Mouse (Mus musculus): ENCODE data around the gene Ptgdr. TPM values are rescaled to one million over a fixed set of nuclear protein-coding genes. Genes with fewer than 3 reads are reported as not detected.
"Not testable (repeated sequence)": the region's sequence is repeated elsewhere in the genome, so short reads cannot be mapped to it uniquely, and the experiment has no call there.

Gene Ptgdr
- polyA plus RNA-seq, 1 experiment from 2014 or later, result not detected

DNA sequence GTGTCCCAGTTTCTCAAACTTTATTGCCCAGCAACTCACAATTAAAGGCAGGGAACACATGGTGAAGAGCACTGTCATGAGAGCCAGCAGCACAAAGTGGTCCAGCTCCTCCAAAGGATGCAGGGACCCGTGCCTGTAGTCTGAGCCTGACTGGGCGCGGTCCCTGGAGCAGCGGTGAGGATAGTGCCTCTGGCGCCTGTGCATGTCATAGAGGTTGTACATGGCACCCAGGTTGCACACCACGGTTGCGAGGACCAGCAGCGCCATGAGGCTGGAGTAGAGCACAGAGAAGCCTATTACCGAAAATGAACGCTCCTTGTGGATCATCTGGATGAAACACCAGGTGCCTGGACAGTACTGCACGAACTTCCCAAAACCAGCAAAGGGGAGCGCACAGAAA is 803 bp downstream of the Ptgdr start:
- H3K4me3 ChIP-seq (ENCODE audit: low read depth, low read length), result no peak overlapping the region
- H3K27me3 ChIP-seq (replicated peaks; ENCODE audit: control insufficient read depth, insufficient read depth, low read length), result peaks cover 17% of the 10 kb centered on the region
- H3K9ac ChIP-seq (ENCODE audit: low read depth, low read length), result no peak overlapping the region
- ATAC-seq (replicated peaks; ENCODE audit: low FRiP score) (no peak), DNase-seq (ENCODE audit: low spot score) (no peak)
- no peaks in the 10 kb centered on the region for H3K4me1 ChIP-seq (replicated peaks; ENCODE audit: control insufficient read depth, insufficient read depth, low read length)
- H3K9me3 ChIP-seq (ENCODE audit: control insufficient read depth, low read length), result no peaks in the 10 kb centered on the region
- no peak overlapping the region for H3K4me2 ChIP-seq
- 12% methylated on average over 12 of the region's 12 CpGs for WGBS
- no peaks in the 10 kb centered on the region for H3K36me3 ChIP-seq (ENCODE audit: control insufficient read depth, insufficient read depth, low read length)
- no peak overlapping the region for H3K27ac ChIP-seq (ENCODE audit: low read depth, low read length)

DNA sequence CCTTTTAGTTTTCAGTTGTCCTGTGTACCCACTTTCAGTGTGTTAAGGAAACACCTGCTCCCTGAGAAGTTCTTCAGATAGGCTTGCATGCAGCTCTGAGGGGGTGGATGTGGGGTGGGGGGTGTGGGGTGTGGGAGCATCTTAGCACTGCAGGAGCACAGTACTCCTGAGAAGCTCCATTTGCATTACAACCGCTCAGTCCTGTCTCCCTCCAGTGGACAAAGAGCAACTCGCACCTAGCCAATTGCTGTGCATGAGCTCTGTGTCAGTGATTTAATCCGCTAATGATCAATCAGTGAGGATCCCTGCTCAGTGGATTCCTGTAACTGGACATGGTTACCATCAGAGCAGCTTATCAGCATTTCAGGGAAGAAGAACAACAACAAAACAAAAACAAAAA is 8.5 kb downstream of the Ptgdr start:
- not testable (repeated sequence) for H3K36me3 ChIP-seq (ENCODE audit: control insufficient read depth, insufficient read depth, low read length); H3K27me3 ChIP-seq (replicated peaks; ENCODE audit: control insufficient read depth, insufficient read depth, low read length); H3K4me2 ChIP-seq; H3K27ac ChIP-seq (ENCODE audit: low read depth, low read length); H3K9ac ChIP-seq (ENCODE audit: low read depth, low read length); H3K9me3 ChIP-seq (ENCODE audit: control insufficient read depth, low read length); H3K4me3 ChIP-seq (ENCODE audit: low read depth, low read length); H3K4me1 ChIP-seq (replicated peaks; ENCODE audit: control insufficient read depth, insufficient read depth, low read length); ATAC-seq (replicated peaks; ENCODE audit: low FRiP score); DNase-seq (ENCODE audit: low spot score)
- WGBS, result 8% methylated on average over 3 of the region's 3 CpGs

DNA sequence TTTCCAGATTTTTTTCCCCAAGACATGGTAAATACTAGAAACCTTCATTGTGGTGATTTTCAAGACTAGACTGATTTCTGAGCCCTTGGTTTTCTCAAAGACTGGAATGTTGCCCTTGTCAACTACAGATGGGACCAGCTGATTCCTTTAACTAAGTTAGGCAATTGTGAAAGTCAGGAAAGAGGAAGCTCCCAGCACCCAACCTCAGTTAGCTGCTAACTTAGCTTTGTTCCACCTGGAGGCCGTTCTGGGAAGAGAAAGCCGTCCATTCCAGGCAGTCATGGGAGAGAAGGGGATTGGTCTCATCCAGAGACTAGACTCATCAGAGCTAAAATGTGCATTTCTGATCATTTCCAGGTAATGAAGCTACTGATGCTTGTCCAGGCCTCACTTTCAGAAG is 11.4 kb downstream of the Ptgdr start:
- H3K9me3 ChIP-seq (ENCODE audit: control insufficient read depth, low read length), result no peaks in the 10 kb centered on the region
- ATAC-seq (replicated peaks; ENCODE audit: low FRiP score) (no peak), DNase-seq (ENCODE audit: low spot score) (no peak)
- no peaks in the 10 kb centered on the region for H3K27me3 ChIP-seq (replicated peaks; ENCODE audit: control insufficient read depth, insufficient read depth, low read length)
- no peak overlapping the region for H3K4me2 ChIP-seq
- no peak overlapping the region for H3K9ac ChIP-seq (ENCODE audit: low read depth, low read length)
- H3K4me3 ChIP-seq (ENCODE audit: low read depth, low read length), result no peak overlapping the region
- no peak overlapping the region for H3K27ac ChIP-seq (ENCODE audit: low read depth, low read length)
- 77% methylated on average over 2 of the region's 2 CpGs for WGBS
- no peaks in the 10 kb centered on the region for H3K36me3 ChIP-seq (ENCODE audit: control insufficient read depth, insufficient read depth, low read length)
- H3K4me1 ChIP-seq (replicated peaks; ENCODE audit: control insufficient read depth, insufficient read depth, low read length), result no peaks in the 10 kb centered on the region

DNA sequence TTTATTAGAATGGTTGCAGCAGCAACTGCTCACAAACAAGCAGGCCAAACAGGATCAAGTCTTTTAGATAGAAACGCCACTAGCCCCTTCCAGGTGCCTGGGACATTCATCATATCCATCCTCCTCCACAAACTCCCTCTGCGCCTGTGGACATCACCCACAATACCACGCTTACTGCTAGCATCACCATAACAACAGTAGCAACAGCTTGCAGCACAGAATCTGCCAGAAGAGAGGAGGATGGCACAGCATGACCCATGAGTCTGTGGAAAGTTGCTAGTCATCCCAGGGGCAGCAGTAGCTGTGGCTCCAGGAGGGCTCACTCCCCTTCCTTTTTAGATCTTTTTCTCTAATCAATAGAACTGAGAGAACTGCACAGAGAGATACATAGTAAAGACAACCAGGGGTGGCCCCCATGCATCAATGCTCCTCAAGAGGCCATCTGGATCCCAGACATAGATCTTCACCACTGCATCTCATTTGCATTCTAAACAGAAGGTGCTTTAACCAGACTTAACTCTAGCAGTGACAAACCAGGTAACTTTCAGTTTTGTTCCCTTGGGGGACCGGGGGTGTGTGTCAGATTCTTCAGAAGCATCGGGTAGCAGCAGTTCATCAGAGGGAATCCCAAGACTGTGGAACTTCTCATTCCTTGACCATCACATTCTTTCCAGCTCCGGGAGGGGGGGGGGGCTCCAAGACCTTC is 12.5 kb downstream of the Ptgdr start:
- Histone ChIP-seq H3K9me3 (ENCODE audit: control insufficient read depth, low read length) (no peaks in the 10 kb centered on the region), H3K27me3 (replicated peaks; ENCODE audit: control insufficient read depth, insufficient read depth, low read length) (no peaks in the 10 kb centered on the region), H3K4me2 (no peak overlapping the region), H3K9ac (ENCODE audit: low read depth, low read length) (no peak overlapping the region), H3K27ac (ENCODE audit: low read depth, low read length) (no peak overlapping the region), H3K4me3 (ENCODE audit: low read depth, low read length) (no peak overlapping the region), H3K4me1 (replicated peaks; ENCODE audit: control insufficient read depth, insufficient read depth, low read length) (no peaks in the 10 kb centered on the region), H3K36me3 (ENCODE audit: control insufficient read depth, insufficient read depth, low read length) (no peaks in the 10 kb centered on the region)
- ATAC-seq (replicated peaks; ENCODE audit: low FRiP score) (no peak), DNase-seq (ENCODE audit: low spot score) (no peak)
- WGBS, result 62% methylated on average over 6 of the region's 6 CpGs

DNA sequence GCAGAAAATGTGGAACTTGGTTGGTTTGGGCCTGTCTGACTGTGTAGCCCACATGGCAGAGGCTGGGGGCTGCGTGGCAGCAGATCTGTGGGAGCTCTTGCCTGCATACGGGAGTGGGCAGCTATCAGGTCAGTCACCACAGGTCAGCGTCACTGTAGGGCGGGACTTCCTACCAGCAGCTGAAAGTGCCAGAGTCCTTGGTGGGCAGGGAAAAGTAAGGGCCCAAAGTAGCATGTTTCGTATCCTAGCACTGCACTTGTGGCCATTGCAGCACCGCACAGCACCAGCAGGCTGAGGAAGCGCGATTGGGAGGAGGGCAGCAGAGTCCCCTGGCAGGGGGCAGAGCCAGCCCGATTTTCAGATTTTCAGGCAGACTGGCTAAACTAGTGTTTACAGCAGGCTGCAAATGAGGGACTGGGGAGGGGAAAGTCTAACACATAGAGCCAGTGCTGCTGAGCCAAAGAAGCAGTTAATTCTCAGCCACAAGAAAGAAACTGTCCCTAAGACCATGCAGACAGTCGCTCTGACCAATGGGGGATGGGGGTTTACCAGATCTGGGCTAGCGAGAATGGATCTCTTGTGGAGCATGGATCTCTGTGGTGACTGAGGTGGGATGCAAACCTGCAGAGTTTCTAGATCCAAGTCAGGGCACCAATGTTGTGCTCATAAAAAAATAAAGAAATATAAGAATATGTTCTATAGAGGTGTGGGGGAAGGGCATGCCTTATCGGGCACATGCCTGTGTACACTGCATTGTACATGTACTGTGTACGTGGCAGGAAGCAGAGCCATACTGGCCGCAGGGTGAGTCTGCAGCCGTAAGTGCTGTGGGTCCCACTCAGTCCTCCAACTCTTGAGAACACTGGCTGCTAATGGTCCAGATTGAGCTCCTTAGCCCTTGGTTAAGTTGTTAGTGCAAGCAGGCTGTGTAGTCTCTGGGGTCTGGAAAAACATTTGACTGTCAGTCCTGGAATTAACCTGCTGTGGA is 15.1 kb downstream of the Ptgdr start:
- Histone ChIP-seq H3K9me3 (ENCODE audit: control insufficient read depth, low read length) (no peaks in the 10 kb centered on the region), H3K27me3 (replicated peaks; ENCODE audit: control insufficient read depth, insufficient read depth, low read length) (no peaks in the 10 kb centered on the region), H3K4me3 (ENCODE audit: low read depth, low read length) (no peak overlapping the region), H3K9ac (ENCODE audit: low read depth, low read length) (peak overlapping the region; percentile 37; the same call in 1 of the 2 replicates), H3K4me1 (replicated peaks; ENCODE audit: control insufficient read depth, insufficient read depth, low read length) (no peaks in the 10 kb centered on the region), H3K4me2 (peak overlapping the region; percentile 26), H3K36me3 (ENCODE audit: control insufficient read depth, insufficient read depth, low read length) (no peaks in the 10 kb centered on the region), H3K27ac (ENCODE audit: low read depth, low read length) (no peak overlapping the region)
- WGBS, result 42% methylated on average over 15 of the region's 15 CpGs
- DNase-seq (ENCODE audit: low spot score) (no peak), ATAC-seq (replicated peaks; ENCODE audit: low FRiP score) (peak; percentile 47; the same call in 1 of the 2 replicates)

DNA sequence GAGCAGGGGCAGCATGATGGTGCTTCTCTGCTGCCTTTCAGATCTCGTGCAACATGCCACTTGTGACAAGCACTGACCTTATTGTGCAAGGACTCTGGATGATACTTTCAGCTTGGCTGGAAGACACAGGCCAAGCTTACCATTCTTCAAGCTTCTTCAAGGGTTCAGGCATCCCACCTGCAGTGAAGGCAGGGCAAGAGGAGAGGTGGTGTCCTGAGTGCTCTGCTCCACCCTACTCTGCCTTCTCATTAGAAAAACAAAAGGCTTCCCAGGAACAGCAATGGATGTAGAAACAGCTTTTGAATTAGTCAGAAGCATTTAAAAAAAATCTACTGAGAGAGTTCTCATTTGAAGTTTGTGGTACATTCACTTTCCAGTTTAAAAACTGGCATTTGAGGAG is 20.5 kb downstream of the Ptgdr start:
- ATAC-seq (replicated peaks; ENCODE audit: low FRiP score), result no peak
- DNase-seq (ENCODE audit: low spot score), result no peak
- Histone ChIP-seq H3K9ac (ENCODE audit: low read depth, low read length) (no peak overlapping the region), H3K4me1 (replicated peaks; ENCODE audit: control insufficient read depth, insufficient read depth, low read length) (no peaks in the 10 kb centered on the region), H3K4me3 (ENCODE audit: low read depth, low read length) (no peak overlapping the region), H3K9me3 (ENCODE audit: control insufficient read depth, low read length) (no peaks in the 10 kb centered on the region), H3K27me3 (replicated peaks; ENCODE audit: control insufficient read depth, insufficient read depth, low read length) (no peaks in the 10 kb centered on the region), H3K36me3 (ENCODE audit: control insufficient read depth, insufficient read depth, low read length) (no peaks in the 10 kb centered on the region), H3K27ac (ENCODE audit: low read depth, low read length) (no peak overlapping the region), H3K4me2 (no peak overlapping the region)
- WGBS, result 72% methylated on average over 1 of the region's 1 CpGs

DNA sequence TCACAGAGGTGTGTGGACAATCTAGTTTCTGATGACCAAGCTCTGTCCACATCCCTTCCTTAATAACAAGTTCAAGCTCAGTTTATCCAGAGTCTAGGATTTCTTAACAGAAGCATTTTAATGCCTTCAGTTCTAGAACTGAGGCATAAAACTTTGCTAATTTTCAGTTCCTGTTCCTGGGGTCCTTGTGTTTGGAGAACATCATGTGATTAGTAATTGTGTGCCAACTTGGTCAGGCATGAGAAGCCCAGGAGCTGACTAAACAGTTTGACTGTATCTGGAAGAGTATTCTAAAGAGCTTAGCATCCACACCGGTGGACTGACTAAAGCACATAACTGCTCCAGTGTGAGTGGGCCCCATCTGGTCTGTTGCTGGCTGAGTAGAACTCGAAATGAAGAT is 24.0 kb downstream of the Ptgdr start:
- H3K27ac ChIP-seq (ENCODE audit: low read depth, low read length), result no peak overlapping the region
- H3K36me3 ChIP-seq (ENCODE audit: control insufficient read depth, insufficient read depth, low read length), result no peaks in the 10 kb centered on the region
- DNase-seq (ENCODE audit: low spot score) (no peak), ATAC-seq (replicated peaks; ENCODE audit: low FRiP score) (no peak)
- no peak overlapping the region for H3K9ac ChIP-seq (ENCODE audit: low read depth, low read length)
- no peak overlapping the region for H3K4me2 ChIP-seq
- H3K4me1 ChIP-seq (replicated peaks; ENCODE audit: control insufficient read depth, insufficient read depth, low read length), result no peaks in the 10 kb centered on the region
- no peaks in the 10 kb centered on the region for H3K9me3 ChIP-seq (ENCODE audit: control insufficient read depth, low read length)
- H3K27me3 ChIP-seq (replicated peaks; ENCODE audit: control insufficient read depth, insufficient read depth, low read length), result no peaks in the 10 kb centered on the region
- no peak overlapping the region for H3K4me3 ChIP-seq (ENCODE audit: low read depth, low read length)
- 62% methylated on average over 2 of the region's 2 CpGs for WGBS

DNA sequence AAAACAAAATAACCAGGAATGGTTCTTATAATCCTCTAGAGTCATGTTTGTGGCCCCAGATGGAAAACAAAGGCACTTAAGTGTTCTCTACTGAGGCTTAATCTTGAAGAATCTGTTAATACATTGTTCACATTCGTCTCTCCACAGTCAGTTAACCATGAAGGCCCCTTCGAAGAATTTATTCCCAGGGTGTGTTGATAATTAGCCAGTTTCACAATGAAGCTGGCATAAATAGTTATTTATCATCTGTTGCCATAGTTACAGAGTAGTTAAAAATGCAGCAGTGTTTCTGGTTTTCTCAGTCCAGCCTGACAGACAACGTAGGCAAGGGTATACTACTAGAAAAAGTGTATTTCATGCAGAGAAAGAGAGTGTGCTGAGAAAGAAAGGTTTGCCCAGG is 25.0 kb downstream of the Ptgdr start:
- not testable (repeated sequence) for H3K4me2 ChIP-seq; H3K4me3 ChIP-seq (ENCODE audit: low read depth, low read length); H3K27me3 ChIP-seq (replicated peaks; ENCODE audit: control insufficient read depth, insufficient read depth, low read length); H3K9me3 ChIP-seq (ENCODE audit: control insufficient read depth, low read length); ATAC-seq (replicated peaks; ENCODE audit: low FRiP score); DNase-seq (ENCODE audit: low spot score); H3K27ac ChIP-seq (ENCODE audit: low read depth, low read length); H3K9ac ChIP-seq (ENCODE audit: low read depth, low read length); H3K4me1 ChIP-seq (replicated peaks; ENCODE audit: control insufficient read depth, insufficient read depth, low read length); H3K36me3 ChIP-seq (ENCODE audit: control insufficient read depth, insufficient read depth, low read length)
- WGBS, result 59% methylated on average over 2 of the region's 3 CpGs

Measured in liver, embryonic 11.5 days (tissue).